Mouse (Mus musculus) G1E (cell line): ENCODE data around the gene Mdm4. TPM values are rescaled to one million over a fixed set of nuclear protein-coding genes. Genes with fewer than 3 reads are reported as not detected.

Source experiments
- ATAC-seq: 2 replicates; pipeline ENCODE4 v1.8.0; 2016; ENCODE audit warnings: mild to moderate bottlenecking; ENCODE audit not compliant: insufficient number of reproducible peaks, poor library complexity, low FRiP score, severe bottlenecking; ENCODE audit errors: extremely low read depth
- DNase-seq: peaks from one replicate; pipeline ENCODE4 v3.0.0; 2012; ENCODE audit warnings: low spot score
- H3K27me3 ChIP-seq: 2 replicates; pipeline ENCODE4 v1.6.1; 2012; ENCODE audit warnings: mild to moderate bottlenecking, low read length, inconsistent platforms; ENCODE audit not compliant: insufficient read depth
- H3K36me3 ChIP-seq: replicated peaks from 2 replicates; pipeline ENCODE3; 2012; ENCODE audit warnings: mild to moderate bottlenecking, inconsistent platforms
- H3K4me1 ChIP-seq: 2 replicates; pipeline ENCODE4 v1.6.1; 2012; ENCODE audit warnings: low read depth, low read length, inconsistent platforms, mixed read lengths; ENCODE audit not compliant: insufficient read depth
- H3K4me3 ChIP-seq: 2 replicates; pipeline ENCODE4 v1.5.1; 2012; ENCODE audit warnings: low read depth, mild to moderate bottlenecking, inconsistent platforms, low read length, moderate library complexity, mixed read lengths
- H3K9me3 ChIP-seq: replicated peaks from 2 replicates; pipeline ENCODE4 v1.6.1; 2012; ENCODE audit warnings: inconsistent platforms
- CTCF ChIP-seq: IDR thresholded peaks from 2 replicates; pipeline ENCODE4 v1.5.1; 2012; ENCODE audit warnings: low read depth, low read length, inconsistent platforms, mixed read lengths
- GATA1 ChIP-seq: IDR thresholded peaks from 2 replicates; pipeline ENCODE4 v1.6.1; 2012; ENCODE audit warnings: borderline replicate concordance, low read length, inconsistent platforms, mixed read lengths
- GATA2 ChIP-seq: IDR thresholded peaks from 2 replicates; pipeline ENCODE4 v1.6.1; 2012; ENCODE audit warnings: low read depth, low read length, inconsistent platforms, borderline replicate concordance
- POLR2AphosphoS5 ChIP-seq: IDR thresholded peaks from 2 replicates; pipeline ENCODE4 v1.6.1; 2012; ENCODE audit warnings: low read depth, low read length, inconsistent platforms; ENCODE audit not compliant: insufficient replicate concordance
- TAL1 ChIP-seq: conservative IDR thresholded peaks from 2 replicates; pipeline ENCODE4 v1.6.1; 2012; ENCODE audit warnings: low read depth, low read length, inconsistent platforms, mixed read lengths
- polyA plus RNA-seq: library from polyadenylated mRNA; stranded (reverse); fragments of >175 nt; gene quantifications from 2 replicates; pipeline ENCODE4 v1.2.3, GENCODE M21; 2012
- total RNA-seq, 2 experiments: library from RNA; stranded (forward) in 1 of 2; stranded (reverse) in 1 of 2; fragments of 200-1000 nt in 1 of 2; fragments of >200 nt in 1 of 2; fragmentation: Nextera tagmentation in 1 of 2; gene quantifications; 2 replicates each; pipeline ENCODE4 v1.2.3; 2014 to 2017

The Mdm4 gene
- total and polyA plus RNA-seq, 3 experiments = 87.3 to 378 (median 219) TPM

GRCm38 (mm10) chr1:133068669-133069274 lies 38.4 kb upstream of the Mdm4 start:
- ATAC-seq (no peak), DNase-seq (no peak)
- Histone ChIP-seq H3K36me3 (no peaks in the 10 kb centered on the region), H3K27me3 (peaks cover 52% of the 10 kb centered on the region), H3K4me1 (no peaks in the 10 kb centered on the region), H3K4me3 (no peak overlapping the region), H3K9me3 (no peaks in the 10 kb centered on the region)
- no peak for TF ChIP-seq CTCF
- no peak for TF ChIP-seq POLR2AphosphoS5

DNA sequence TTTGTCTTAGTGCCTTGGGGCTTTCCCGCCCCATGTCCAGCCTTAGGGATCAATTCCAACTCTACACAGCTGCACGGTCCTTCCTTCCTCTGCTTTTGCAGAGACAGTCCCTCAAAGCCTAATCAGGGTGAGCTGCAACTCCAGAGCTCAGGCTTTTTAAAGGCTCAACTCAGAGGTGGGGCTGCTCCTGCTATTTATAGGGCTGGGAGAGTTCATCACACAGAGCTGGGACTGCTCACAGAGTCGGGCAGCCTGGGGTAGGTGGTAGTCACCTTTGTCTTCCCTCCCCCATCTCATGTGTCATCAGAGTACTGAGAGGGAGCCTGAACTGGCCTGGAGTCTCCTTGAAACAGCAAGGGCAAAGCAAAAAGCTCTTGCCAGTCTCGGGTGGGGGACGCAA lies 37.9 kb upstream of the Mdm4 start:
- ATAC-seq = no peak
- Histone ChIP-seq H3K9me3 (no peaks in the 10 kb centered on the region), H3K36me3 (no peaks in the 10 kb centered on the region), H3K4me3 (no peak overlapping the region), H3K4me1 (no peaks in the 10 kb centered on the region), H3K27me3 (peaks cover 47% of the 10 kb centered on the region)
- DNase-seq = no peak
- TF ChIP-seq POLR2AphosphoS5 (no peak), CTCF (no peak), GATA2 (no peak), GATA1 (no peak), TAL1 (no peak)

GRCm38 (mm10) chr1:133063164-133063563 lies 32.8 kb upstream of the Mdm4 start:
- Histone ChIP-seq H3K27me3 (peaks cover 25% of the 10 kb centered on the region), H3K4me1 (no peaks in the 10 kb centered on the region), H3K9me3 (no peaks in the 10 kb centered on the region), H3K36me3 (no peaks in the 10 kb centered on the region), H3K4me3 (no peak overlapping the region)
- ATAC-seq (no peak), DNase-seq (no peak)
- no peak for TF ChIP-seq TAL1
- TF ChIP-seq GATA2 = no peak
- TF ChIP-seq GATA1 = no peak
- TF ChIP-seq POLR2AphosphoS5 = no peak
- no peak for TF ChIP-seq CTCF

DNA sequence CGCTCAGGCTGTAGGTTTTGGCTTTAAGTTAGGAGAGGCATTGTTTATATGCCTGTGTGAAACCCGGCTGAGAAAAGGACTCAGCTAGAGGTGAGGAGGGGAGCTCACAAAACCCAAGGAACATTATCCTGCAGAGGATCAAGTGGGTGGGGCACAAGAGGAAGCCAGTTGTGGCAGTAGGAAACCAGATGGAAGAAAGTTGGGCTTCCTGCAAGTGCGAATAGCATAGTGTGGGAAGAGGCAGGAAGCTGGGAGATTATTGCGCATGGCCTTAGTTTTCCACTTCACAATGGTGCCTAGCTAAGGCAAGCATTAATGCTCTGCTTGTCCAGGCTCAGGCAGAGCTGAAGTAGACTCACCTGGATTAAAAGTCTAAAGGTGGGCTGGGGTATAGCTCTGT lies 30.3 kb upstream of the Mdm4 start:
- ATAC-seq = no peak
- no peaks in the 10 kb centered on the region for H3K36me3 ChIP-seq

DNA sequence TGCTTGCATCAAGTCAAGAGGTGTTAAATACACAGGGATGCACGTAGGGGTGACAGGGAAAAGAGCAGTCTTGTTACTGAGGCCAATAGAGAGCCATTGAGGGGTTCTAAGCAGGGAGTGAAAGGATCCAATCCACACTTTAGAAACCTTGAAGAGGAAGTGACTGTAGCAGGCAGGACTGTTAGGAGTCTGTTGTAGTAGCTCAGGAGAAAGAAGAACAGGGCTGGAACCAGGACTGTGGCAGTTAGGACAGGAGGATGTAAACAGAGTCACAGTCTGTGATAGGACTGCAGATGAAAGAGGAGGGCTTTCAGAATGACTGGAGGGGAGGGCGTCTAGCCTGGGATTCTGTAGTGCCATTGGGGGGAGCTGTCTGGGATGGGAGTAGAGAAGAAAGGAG lies 29.2 kb upstream of the Mdm4 start:
- Histone ChIP-seq H3K36me3 (no peaks in the 10 kb centered on the region), H3K4me3 (no peak overlapping the region), H3K9me3 (no peaks in the 10 kb centered on the region), H3K27me3 (peaks cover 31% of the 10 kb centered on the region), H3K4me1 (no peaks in the 10 kb centered on the region)
- DNase-seq = no peak
- no peak for ATAC-seq
- TF ChIP-seq POLR2AphosphoS5 (no peak), TAL1 (no peak)

More for the DNA sequence above, 30.3 kb upstream of the Mdm4 start:
- DNase-seq = no peak
- Histone ChIP-seq H3K27me3 (peaks cover 31% of the 10 kb centered on the region), H3K4me1 (no peaks in the 10 kb centered on the region), H3K9me3 (no peaks in the 10 kb centered on the region), H3K4me3 (no peak overlapping the region)
- no peak for TF ChIP-seq TAL1
- no peak for TF ChIP-seq POLR2AphosphoS5
- no peak for TF ChIP-seq GATA2
- TF ChIP-seq GATA1 = no peak
- no peak for TF ChIP-seq CTCF

DNA sequence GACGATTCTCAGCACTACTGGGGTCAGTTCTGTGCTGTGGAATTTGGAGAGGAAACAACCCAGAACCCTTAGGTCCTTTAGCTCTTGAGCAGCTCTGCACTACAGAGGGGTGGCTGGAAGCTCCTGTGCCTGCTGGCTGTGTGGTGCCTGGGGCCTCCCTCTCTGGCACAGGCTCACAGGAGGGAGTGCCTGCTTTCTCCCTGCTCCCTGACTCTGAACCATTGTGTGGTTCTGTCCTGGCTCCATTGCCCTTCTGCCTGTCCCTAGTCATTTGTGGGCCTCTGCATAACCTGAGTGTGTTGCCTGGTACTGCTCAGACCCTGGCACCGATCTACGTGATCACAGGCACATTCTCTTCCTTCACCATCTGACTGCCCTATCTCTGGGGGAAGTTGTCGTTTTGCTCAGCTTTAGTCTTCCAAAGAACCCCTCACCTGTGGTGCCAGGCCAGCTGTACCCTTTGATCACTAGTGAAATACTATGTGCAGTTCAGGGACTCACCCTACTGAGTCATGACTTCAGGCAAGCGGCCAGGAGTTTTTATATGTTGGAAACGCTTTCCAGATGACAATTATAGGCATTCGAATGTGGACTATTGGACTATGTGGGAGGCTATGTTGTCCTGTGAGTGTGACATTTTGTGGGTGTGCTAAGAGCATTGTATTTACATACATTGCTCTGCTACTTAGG lies 27.1 kb upstream of the Mdm4 start:
- H3K4me3 ChIP-seq = no peak overlapping the region
- H3K27me3 ChIP-seq = peaks cover 26% of the 10 kb centered on the region
- ATAC-seq (no peak), DNase-seq (no peak)
- H3K36me3 ChIP-seq = no peaks in the 10 kb centered on the region
- H3K4me1 ChIP-seq = no peaks in the 10 kb centered on the region
- no peak for TF ChIP-seq POLR2AphosphoS5
- no peak for TF ChIP-seq CTCF
- no peak for TF ChIP-seq GATA1
- no peak for TF ChIP-seq TAL1
- TF ChIP-seq GATA2 = no peak
- no peaks in the 10 kb centered on the region for H3K9me3 ChIP-seq
